Mouse (Mus musculus) heart, embryonic 12.5 days (tissue): ENCODE measurements around the gene Rev1. TPM values are rescaled to one million over a fixed set of nuclear protein-coding genes. Genes with fewer than 3 reads are reported as not detected.

Experiments
- ATAC-seq: fragments of 200-750 bp; cut with Nextera tagmentation; 2 replicates; pipeline ENCODE4 v1.8.0; 2017; ENCODE audit warnings: moderate TSS enrichment, moderate library complexity; ENCODE audit not compliant: insufficient number of reproducible peaks, low FRiP score
- H3K27ac ChIP-seq: fragments of 300-500 bp; sonication (generic); 2 replicates; pipeline ENCODE4 v1.5.1; 2016; ENCODE audit warnings: mild to moderate bottlenecking, moderate library complexity; ENCODE audit not compliant: poor library complexity, severe bottlenecking
- H3K27me3 ChIP-seq: fragments of 300-500 bp; sonication (generic); replicated peaks from 2 replicates; pipeline ENCODE4 v1.6.1; 2016; ENCODE audit warnings: mild to moderate bottlenecking, moderate library complexity
- H3K36me3 ChIP-seq: fragments of 300-500 bp; sonication (generic); 2 replicates; pipeline ENCODE4 v1.6.1; 2016; ENCODE audit warnings: mild to moderate bottlenecking, moderate library complexity
- H3K4me1 ChIP-seq: fragments of 300-500 bp; sonication (generic); replicated peaks from 2 replicates; pipeline ENCODE4 v1.6.1; 2016; ENCODE audit warnings: mild to moderate bottlenecking
- H3K4me2 ChIP-seq: fragments of 300-500 bp; sonication (generic); 2 replicates; pipeline ENCODE4 v1.6.1; 2016; ENCODE audit warnings: mild to moderate bottlenecking, moderate library complexity
- H3K4me3 ChIP-seq: fragments of 300-500 bp; sonication (generic); 2 replicates; pipeline ENCODE4 v1.5.1; 2016; ENCODE audit warnings: mild to moderate bottlenecking
- H3K9ac ChIP-seq: fragments of 300-500 bp; sonication (generic); 2 replicates; pipeline ENCODE4 v1.6.1; 2016; ENCODE audit warnings: mild to moderate bottlenecking, moderate library complexity
- H3K9me3 ChIP-seq: fragments of 300-500 bp; sonication (generic); replicated peaks from 2 replicates; pipeline ENCODE4 v1.6.1; 2016; ENCODE audit warnings: mild to moderate bottlenecking, moderate library complexity
- WGBS: fragments of 180-500 bp; shearing (Covaris S2); methylation state at CpG from one replicate; pipeline ENCODE4 v1.1.7; 2016; 5-methylcytosine and 5-hydroxymethylcytosine counted together
- polyA plus RNA-seq: library from polyadenylated mRNA; unstranded; fragments of >200 nt; fragmentation: Nextera tagmentation; extraction: Ambion mirVana; gene quantifications from 2 replicates; pipeline ENCODE4 v1.2.1, GENCODE M21; 2016

Gene Rev1
- polyA plus RNA-seq, 1 experiment from 2014 or later: 30.6 TPM

GRCm38 (mm10) chr1:38130715-38131483, 1.3 kb upstream of the Rev1 start:
- H3K36me3 ChIP-seq: no peaks in the 10 kb centered on the region
- no peak overlapping the region for H3K4me3 ChIP-seq
- H3K4me2 ChIP-seq: no peak overlapping the region
- 0 out of 2 replicates have a peak, but pooled peaks cover 4% of the 10 kb centered on the region for H3K9me3 ChIP-seq
- H3K9ac ChIP-seq: no peak overlapping the region
- no peak for ATAC-seq
- peaks cover 22% of the 10 kb centered on the region for H3K4me1 ChIP-seq
- H3K27me3 ChIP-seq: no peaks in the 10 kb centered on the region
- WGBS: 48% methylated on average over 10 of the region's 10 CpGs
- H3K27ac ChIP-seq: no peak overlapping the region

- WGBS: under 1% methylated on average over 66 of the region's 68 CpGs
- Histone ChIP-seq H3K4me1 (peaks cover 25% of the 10 kb centered on the region), H3K9ac (peak overlapping the region; percentile 94), H3K27me3 (no peaks in the 10 kb centered on the region), H3K4me2 (peak overlapping the region; percentile 93), H3K9me3 (no peaks in the 10 kb centered on the region), H3K4me3 (peak overlapping the region; percentile 87), H3K27ac (peak overlapping the region; percentile 89), H3K36me3 (no peaks in the 10 kb centered on the region)
- ATAC-seq: peak; percentile 43
Measured at GRCm38 (mm10) chr1:38128919-38129436, 623 bp downstream of the Rev1 start.

- Histone ChIP-seq H3K4me1 (peaks cover 27% of the 10 kb centered on the region), H3K27ac (no peak overlapping the region), H3K4me3 (no peak overlapping the region), H3K27me3 (no peaks in the 10 kb centered on the region), H3K4me2 (no peak overlapping the region), H3K36me3 (no peaks in the 10 kb centered on the region), H3K9me3 (no peaks in the 10 kb centered on the region), H3K9ac (no peak overlapping the region)
- ATAC-seq: no peak
Measured at GRCm38 (mm10) chr1:38127036-38127435, 2.6 kb downstream of the Rev1 start.

- Histone ChIP-seq H3K9ac (no peak overlapping the region), H3K4me1 (peaks cover 30% of the 10 kb centered on the region), H3K27me3 (no peaks in the 10 kb centered on the region), H3K27ac (no peak overlapping the region), H3K4me2 (no peak overlapping the region), H3K9me3 (no peaks in the 10 kb centered on the region), H3K4me3 (no peak overlapping the region), H3K36me3 (no peaks in the 10 kb centered on the region)
- no peak for ATAC-seq
- WGBS: 70% methylated on average over 3 of the region's 3 CpGs
Measured at GRCm38 (mm10) chr1:38126426-38126825, 3.2 kb downstream of the Rev1 start.

GRCm38 (mm10) chr1:38124261-38124660, 5.3 kb downstream of the Rev1 start:
- Histone ChIP-seq H3K4me2 (no peak overlapping the region), H3K27me3 (no peaks in the 10 kb centered on the region), H3K9ac (no peak overlapping the region), H3K9me3 (no peaks in the 10 kb centered on the region), H3K27ac (no peak overlapping the region), H3K4me1 (peaks cover 26% of the 10 kb centered on the region), H3K4me3 (no peak overlapping the region), H3K36me3 (no peaks in the 10 kb centered on the region)
- no peak for ATAC-seq

- ATAC-seq: no peak
- no peak overlapping the region for H3K4me2 ChIP-seq
- no peak overlapping the region for H3K9ac ChIP-seq
- H3K27ac ChIP-seq: no peak overlapping the region
- no peaks in the 10 kb centered on the region for H3K9me3 ChIP-seq
- H3K27me3 ChIP-seq: no peaks in the 10 kb centered on the region
- H3K36me3 ChIP-seq: no peaks in the 10 kb centered on the region
- H3K4me3 ChIP-seq: no peak overlapping the region
- H3K4me1 ChIP-seq: peaks cover 19% of the 10 kb centered on the region
- 82% methylated on average over 5 of the region's 5 CpGs for WGBS
Measured at GRCm38 (mm10) chr1:38120877-38121276, 8.7 kb downstream of the Rev1 start.

GRCm38 (mm10) chr1:38118624-38119023, 11.0 kb downstream of the Rev1 start:
- H3K4me1 ChIP-seq: peaks cover 16% of the 10 kb centered on the region
- no peak overlapping the region for H3K4me3 ChIP-seq
- H3K9me3 ChIP-seq: no peaks in the 10 kb centered on the region
- no peaks in the 10 kb centered on the region for H3K36me3 ChIP-seq
- no peak overlapping the region for H3K27ac ChIP-seq
- ATAC-seq: no peak
- 84% methylated on average over 2 of the region's 2 CpGs for WGBS
- H3K9ac ChIP-seq: no peak overlapping the region
- no peak overlapping the region for H3K4me2 ChIP-seq
- no peaks in the 10 kb centered on the region for H3K27me3 ChIP-seq

GRCm38 (mm10) chr1:38109786-38110185, 19.8 kb downstream of the Rev1 start:
- H3K4me3 ChIP-seq: no peak overlapping the region
- no peak overlapping the region for H3K9ac ChIP-seq
- ATAC-seq: no peak
- peaks cover 11% of the 10 kb centered on the region for H3K4me1 ChIP-seq
- H3K4me2 ChIP-seq: no peak overlapping the region
- no peaks in the 10 kb centered on the region for H3K27me3 ChIP-seq
- H3K27ac ChIP-seq: no peak overlapping the region
- H3K36me3 ChIP-seq: peaks cover 5% of the 10 kb centered on the region
- WGBS: 89% methylated on average over 7 of the region's 7 CpGs
- H3K9me3 ChIP-seq: no peaks in the 10 kb centered on the region

- H3K9me3 ChIP-seq: no peaks in the 10 kb centered on the region
- ATAC-seq: peak; percentile 73; the same call in 1 of the 2 replicates
- H3K4me2 ChIP-seq: peak overlapping the region; percentile 25
- peaks cover 9% of the 10 kb centered on the region for H3K36me3 ChIP-seq
- no peak overlapping the region for H3K4me3 ChIP-seq
- peaks cover 28% of the 10 kb centered on the region for H3K4me1 ChIP-seq
- no peaks in the 10 kb centered on the region for H3K27me3 ChIP-seq
- no peak overlapping the region for H3K9ac ChIP-seq
- 9% methylated on average over 3 of the region's 3 CpGs for WGBS
- H3K27ac ChIP-seq: peak overlapping the region; percentile 80
Measured at GRCm38 (mm10) chr1:38103813-38104212, 25.8 kb downstream of the Rev1 start.

- peaks cover 13% of the 10 kb centered on the region for H3K36me3 ChIP-seq
- H3K9ac ChIP-seq: no peak overlapping the region
- peak overlapping the region; percentile 51; the same call in 1 of the 2 replicates for H3K27ac ChIP-seq
- no peak overlapping the region for H3K4me3 ChIP-seq
- H3K27me3 ChIP-seq: no peaks in the 10 kb centered on the region
- WGBS: 65% methylated on average over 1 of the region's 1 CpGs
- H3K4me1 ChIP-seq: peaks cover 28% of the 10 kb centered on the region
- no peaks in the 10 kb centered on the region for H3K9me3 ChIP-seq
- no peak overlapping the region for H3K4me2 ChIP-seq
- no peak for ATAC-seq
Measured at GRCm38 (mm10) chr1:38103214-38103613, 26.4 kb downstream of the Rev1 start.

GRCm38 (mm10) chr1:38081316-38081715, 48.3 kb downstream of the Rev1 start:
- Histone ChIP-seq H3K27me3 (no peaks in the 10 kb centered on the region), H3K4me3 (no peak overlapping the region), H3K27ac (no peak overlapping the region), H3K4me2 (no peak overlapping the region), H3K4me1 (no peaks in the 10 kb centered on the region), H3K9me3 (no peaks in the 10 kb centered on the region), H3K36me3 (peaks cover 45% of the 10 kb centered on the region), H3K9ac (no peak overlapping the region)
- no peak for ATAC-seq
- WGBS: 75% methylated on average over 8 of the region's 8 CpGs
